Mouse (Mus musculus) testis, adult 2 months (tissue): ENCODE measurements at regions not wholly inside any gene's neighbourhood (a gene's known extent, or its start where the extent isn't known, plus 50 kb on each side); places are given as distances from the start of the nearest gene placed in this dataset.

Experiments used
- CTCF ChIP-seq: fragments of 200-500 bp; IDR thresholded peaks from 2 replicates; pipeline ENCODE4 v1.5.1; 2012; ENCODE audit warnings: low read depth, mild to moderate bottlenecking, inconsistent platforms, low read length, moderate library complexity; ENCODE audit not compliant: control insufficient read depth, insufficient read depth, insufficient replicate concordance
- POLR2A ChIP-seq: fragments of 200-500 bp; IDR thresholded peaks from 2 replicates; pipeline ENCODE4 v1.6.1; 2012; ENCODE audit warnings: low read depth, mild to moderate bottlenecking, inconsistent platforms, low read length, moderate library complexity; ENCODE audit not compliant: control insufficient read depth

DNA sequence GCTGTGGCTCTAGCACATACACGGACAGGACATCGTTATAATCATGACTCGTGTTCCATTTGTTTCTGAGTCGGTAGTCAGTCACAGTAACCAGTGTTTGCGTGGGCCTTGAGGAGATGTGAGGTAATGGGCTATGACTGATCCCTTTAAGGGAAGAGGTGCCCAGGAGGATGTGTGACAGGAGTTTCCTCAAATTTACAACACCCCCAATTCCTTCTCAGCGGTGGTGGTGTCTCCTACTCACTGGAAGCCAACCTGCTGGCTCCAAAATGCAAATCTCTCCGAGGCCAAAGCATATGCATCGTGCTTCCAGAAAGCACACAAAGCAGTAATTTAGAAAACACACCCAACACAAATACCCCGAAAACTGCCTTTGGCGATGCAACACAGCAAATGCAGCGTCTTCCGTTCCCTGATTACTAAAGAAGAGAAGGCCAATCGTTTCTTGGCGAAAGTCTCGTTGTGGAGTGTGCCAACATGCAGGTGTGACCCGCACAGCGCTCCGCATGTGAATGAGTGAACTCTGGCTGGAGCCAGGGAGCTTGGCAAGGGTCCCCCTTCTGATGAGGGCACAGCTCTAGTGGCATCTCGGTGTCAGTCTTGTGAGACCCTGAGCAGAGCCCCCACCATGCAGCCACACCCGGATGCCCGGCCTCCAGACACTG lies 151.5 kb upstream of the Kazn start:
- TF ChIP-seq CTCF: no peak
- TF ChIP-seq POLR2A: no peak
